Mouse (Mus musculus) G1E (cell line): ENCODE results near the gene Coro1b.

Experiments used
- CTCF ChIP-seq: IDR thresholded peaks from 2 replicates; pipeline ENCODE4 v1.5.1; 2012; ENCODE audit warnings: low read depth, low read length, inconsistent platforms, mixed read lengths
- GATA1 ChIP-seq: IDR thresholded peaks from 2 replicates; pipeline ENCODE4 v1.6.1; 2012; ENCODE audit warnings: borderline replicate concordance, low read length, inconsistent platforms, mixed read lengths
- GATA2 ChIP-seq: IDR thresholded peaks from 2 replicates; pipeline ENCODE4 v1.6.1; 2012; ENCODE audit warnings: low read depth, low read length, inconsistent platforms, borderline replicate concordance

- TF ChIP-seq GATA1 (no peak), CTCF (no peak), GATA2 (no peak)
These were observed 4.8 kb downstream of the Coro1b start, which contains the start of gene Ptprcap for GRCm38 (mm10) chr19:4153232-4153654.
